Mouse (Mus musculus) brain, embryonic 14.5 days (tissue): ENCODE data around the gene Brsk2.

Source experiments
- CTCF ChIP-seq: fragments of 200-500 bp; IDR thresholded peaks from 2 replicates; pipeline ENCODE4 v1.5.1; 2012; ENCODE audit warnings: inconsistent platforms, mild to moderate bottlenecking, moderate library complexity, borderline replicate concordance; ENCODE audit not compliant: insufficient read depth, insufficient read length; ENCODE audit errors: extremely low read depth
- POLR2A ChIP-seq: fragments of 200-500 bp; IDR thresholded peaks from 2 replicates; pipeline ENCODE4 v1.6.1; 2012; ENCODE audit warnings: mild to moderate bottlenecking, inconsistent platforms, borderline replicate concordance; ENCODE audit not compliant: poor library complexity, insufficient read depth, insufficient read length, severe bottlenecking; ENCODE audit errors: extremely low read depth

- TF ChIP-seq POLR2A = no peak
- no peak for TF ChIP-seq CTCF
Observed at GRCm38 (mm10) chr7:142025926-142026325, 76.4 kb downstream of the Brsk2 start.
